Mouse (Mus musculus): ENCODE data around the gene Ppp1r12b. TPM values are rescaled to one million over a fixed set of nuclear protein-coding genes. Genes with fewer than 3 reads are reported as not detected.

Ppp1r12b gene
- total RNA-seq (2021) = 10 to 100 TPM; 76.6 to 77.5 TPM
- long read RNA-seq, experiment 1, partial matches to known transcripts = 0 of 19 reads
- long read RNA-seq, experiment 1, other reads (novel, unspliced or antisense) = 19 of 19 reads
- long read RNA-seq, experiment 2, partial matches to known transcripts = 0 of 15 reads
- long read RNA-seq, experiment 2, other reads (novel, unspliced or antisense) = 15 of 15 reads

- peak; percentile 96 to 99 for DNase-seq (ENCODE audit: low spot score in 2 of 2)
- H3K27ac ChIP-seq = peak within 1 kb of the TSS; percentile 98
- peak within 1 kb of the TSS; percentile 96 for H3K4me3 ChIP-seq
- TF ChIP-seq CTCF (conservative IDR thresholded peaks at IDR 0.05) = peak; percentile 67
Measured at GRCm38 (mm10) chr1:134955637-134956176, at the start of gene Ppp1r12b. Ppp1r12b (minus strand) TSS chr1:134955942.

GRCm38 (mm10) chr1:135003346-135003745 is 47.6 kb upstream of the Ppp1r12b start:
- H3K4me3 ChIP-seq = no peak overlapping the region
- no peak overlapping the region for H3K27ac ChIP-seq
- TF ChIP-seq CTCF (conservative IDR thresholded peaks at IDR 0.05) = no peak
- DNase-seq (ENCODE audit: low spot score in 2 of 2) = no peak

GRCm38 (mm10) chr1:135000527-135000926 is 44.8 kb upstream of the Ppp1r12b start:
- Histone ChIP-seq H3K4me3 (no peak overlapping the region), H3K27ac (no peak overlapping the region)
- no peak for TF ChIP-seq CTCF (conservative IDR thresholded peaks at IDR 0.05)
- no peak for DNase-seq (ENCODE audit: low spot score in 2 of 2)

GRCm38 (mm10) chr1:134998231-134998630 is 42.5 kb upstream of the Ppp1r12b start:
- H3K27ac ChIP-seq = no peak overlapping the region
- DNase-seq (ENCODE audit: low spot score in 2 of 2) = no peak
- no peak for TF ChIP-seq CTCF (conservative IDR thresholded peaks at IDR 0.05)
- H3K4me3 ChIP-seq = no peak overlapping the region

- Histone ChIP-seq H3K27ac (no peak overlapping the region), H3K4me3 (no peak overlapping the region)
- no peak for TF ChIP-seq CTCF (conservative IDR thresholded peaks at IDR 0.05)
- no peak for DNase-seq (ENCODE audit: low spot score in 2 of 2)
Measured at GRCm38 (mm10) chr1:134997568-134997967, 41.8 kb upstream of the Ppp1r12b start.

GRCm38 (mm10) chr1:134996471-134996870 is 40.7 kb upstream of the Ppp1r12b start:
- H3K27ac ChIP-seq = no peak overlapping the region
- DNase-seq (ENCODE audit: low spot score in 2 of 2) = no peak
- no peak for TF ChIP-seq CTCF (conservative IDR thresholded peaks at IDR 0.05)
- no peak overlapping the region for H3K4me3 ChIP-seq

- Histone ChIP-seq H3K4me3 (no peak overlapping the region), H3K27ac (no peak overlapping the region)
- TF ChIP-seq CTCF (conservative IDR thresholded peaks at IDR 0.05) = no peak
- no peak for DNase-seq (ENCODE audit: low spot score in 2 of 2)
Measured at GRCm38 (mm10) chr1:134995954-134996353, 40.2 kb upstream of the Ppp1r12b start.

- Histone ChIP-seq H3K27ac (no peak overlapping the region), H3K4me3 (no peak overlapping the region)
- no peak for TF ChIP-seq CTCF (conservative IDR thresholded peaks at IDR 0.05)
- DNase-seq (ENCODE audit: low spot score in 2 of 2) = no peak
Measured at GRCm38 (mm10) chr1:134995437-134995836, 39.7 kb upstream of the Ppp1r12b start.

- Histone ChIP-seq H3K4me3 (no peak overlapping the region), H3K27ac (no peak overlapping the region)
- no peak for DNase-seq (ENCODE audit: low spot score in 2 of 2)
- no peak for TF ChIP-seq CTCF (conservative IDR thresholded peaks at IDR 0.05)
Measured at GRCm38 (mm10) chr1:134994739-134995138, 39.0 kb upstream of the Ppp1r12b start.

- no peak overlapping the region for H3K4me3 ChIP-seq
- no peak for DNase-seq (ENCODE audit: low spot score in 2 of 2)
- no peak for TF ChIP-seq CTCF (conservative IDR thresholded peaks at IDR 0.05)
- no peak overlapping the region for H3K27ac ChIP-seq
Measured at GRCm38 (mm10) chr1:134992046-134992645, 36.4 kb upstream of the Ppp1r12b start.

GRCm38 (mm10) chr1:134989372-134989771 is 33.6 kb upstream of the Ppp1r12b start:
- H3K27ac ChIP-seq = no peak overlapping the region
- peak; percentile 86 to 89 for DNase-seq (ENCODE audit: low spot score in 2 of 2)
- no peak overlapping the region for H3K4me3 ChIP-seq
- TF ChIP-seq CTCF (conservative IDR thresholded peaks at IDR 0.05) = peak; percentile 98

- Histone ChIP-seq H3K4me3 (peak overlapping the region; percentile 57), H3K27ac (peak overlapping the region; percentile 78)
- DNase-seq (ENCODE audit: low spot score in 2 of 2) = no peak
- TF ChIP-seq CTCF (conservative IDR thresholded peaks at IDR 0.05) = no peak
Measured at GRCm38 (mm10) chr1:134987962-134988341, 32.2 kb upstream of the Ppp1r12b start.

- peak; percentile 33 to 42 for DNase-seq (ENCODE audit: low spot score in 2 of 2)
- TF ChIP-seq CTCF (conservative IDR thresholded peaks at IDR 0.05) = no peak
Measured at GRCm38 (mm10) chr1:134987173-134987961, 31.6 kb upstream of the Ppp1r12b start.

More at GRCm38 (mm10) chr1:134987173-134987961, 31.6 kb upstream of the Ppp1r12b start:
- peak overlapping the region; percentile 57 for H3K4me3 ChIP-seq
- peak overlapping the region; percentile 78 for H3K27ac ChIP-seq

Measured in layer of hippocampus, adult 2 months (tissue).